Mouse (Mus musculus) spleen, adult 2 months (tissue): Measurements from ENCODE around the gene St6galnac4.

Experiments used
- CTCF ChIP-seq: fragments of 200-500 bp; IDR thresholded peaks from 2 replicates; pipeline ENCODE4 v1.5.1; 2011; ENCODE audit warnings: mild to moderate bottlenecking, inconsistent platforms; ENCODE audit not compliant: insufficient read depth, insufficient read length, insufficient replicate concordance; ENCODE audit errors: extremely low read depth
- POLR2A ChIP-seq: fragments of 200-500 bp; IDR thresholded peaks from 2 replicates; pipeline ENCODE4 v1.6.1; 2011; ENCODE audit warnings: low read depth, low read length, inconsistent platforms

- no peak for TF ChIP-seq CTCF
- no peak for TF ChIP-seq POLR2A
Measured at GRCm38 (mm10) chr2:32555484-32555883, 31.4 kb upstream of the St6galnac4 start.
